Mouse (Mus musculus): ENCODE measurements around the gene Arid4a. TPM values are rescaled to one million over a fixed set of nuclear protein-coding genes. Genes with fewer than 3 reads are reported as not detected.
A peak's percentile ranks its signal among the peaks of the same experiment; 100 is the strongest.

The Arid4a gene
- polyA plus RNA-seq, 1 experiment from 2014 or later, result 32.5 TPM

- Histone ChIP-seq H3K27ac (replicated peaks; ENCODE audit: low read depth, low read length) (no peak overlapping the region), H3K4me1 (ENCODE audit: control insufficient read depth, insufficient read depth, low read length) (peaks cover under 1% of the 10 kb centered on the region; the same call in 1 of the 2 replicates), H3K27me3 (replicated peaks; ENCODE audit: control insufficient read depth, insufficient read depth, low read length) (no peaks in the 10 kb centered on the region), H3K36me3 (ENCODE audit: control insufficient read depth, insufficient read depth, low read length) (peaks cover 87% of the 10 kb centered on the region), H3K4me3 (ENCODE audit: low read depth, low read length) (no peak overlapping the region), H3K4me2 (ENCODE audit: low read depth, low read length) (no peak overlapping the region), H3K9ac (ENCODE audit: low read depth, low read length) (no peak overlapping the region), H3K9me3 (ENCODE audit: control insufficient read depth, low read length) (0 out of 2 replicates have a peak, but pooled peaks cover 6% of the 10 kb centered on the region)
- DNase-seq (ENCODE audit: low spot score), result no peak
- WGBS, result 96% methylated on average over 1 of the region's 1 CpGs
- ATAC-seq (ENCODE audit: low read depth), result no peak
Observed at GRCm38 (mm10) chr12:71042451-71042850, 26.7 kb downstream of the Arid4a start.

- Histone ChIP-seq H3K4me1 (ENCODE audit: control insufficient read depth, insufficient read depth, low read length) (peaks cover 8% of the 10 kb centered on the region; the same call in 1 of the 2 replicates), H3K9ac (ENCODE audit: low read depth, low read length) (no peak overlapping the region), H3K27ac (replicated peaks; ENCODE audit: low read depth, low read length) (no peak overlapping the region), H3K9me3 (ENCODE audit: control insufficient read depth, low read length) (0 out of 2 replicates have a peak, but pooled peaks cover 6% of the 10 kb centered on the region), H3K36me3 (ENCODE audit: control insufficient read depth, insufficient read depth, low read length) (peaks cover 76% of the 10 kb centered on the region), H3K27me3 (replicated peaks; ENCODE audit: control insufficient read depth, insufficient read depth, low read length) (no peaks in the 10 kb centered on the region), H3K4me2 (ENCODE audit: low read depth, low read length) (no peak overlapping the region), H3K4me3 (ENCODE audit: low read depth, low read length) (no peak overlapping the region)
- no peak for ATAC-seq (ENCODE audit: low read depth)
- no peak for DNase-seq (ENCODE audit: low spot score)
- 90% methylated on average over 3 of the region's 3 CpGs for WGBS
Observed at GRCm38 (mm10) chr12:71043571-71043970, 27.8 kb downstream of the Arid4a start.

GRCm38 (mm10) chr12:71044488-71044887, 28.7 kb downstream of the Arid4a start:
- Histone ChIP-seq H3K27ac (replicated peaks; ENCODE audit: low read depth, low read length) (no peak overlapping the region), H3K36me3 (ENCODE audit: control insufficient read depth, insufficient read depth, low read length) (peaks cover 68% of the 10 kb centered on the region), H3K4me3 (ENCODE audit: low read depth, low read length) (no peak overlapping the region), H3K4me2 (ENCODE audit: low read depth, low read length) (no peak overlapping the region), H3K27me3 (replicated peaks; ENCODE audit: control insufficient read depth, insufficient read depth, low read length) (no peaks in the 10 kb centered on the region), H3K9ac (ENCODE audit: low read depth, low read length) (no peak overlapping the region), H3K9me3 (ENCODE audit: control insufficient read depth, low read length) (0 out of 2 replicates have a peak, but pooled peaks cover 6% of the 10 kb centered on the region), H3K4me1 (ENCODE audit: control insufficient read depth, insufficient read depth, low read length) (peaks cover 8% of the 10 kb centered on the region; the same call in 1 of the 2 replicates)
- no peak for DNase-seq (ENCODE audit: low spot score)
- ATAC-seq (ENCODE audit: low read depth), result no peak
- WGBS, result 87% methylated on average over 2 of the region's 2 CpGs

GRCm38 (mm10) chr12:71046501-71046900, 30.7 kb downstream of the Arid4a start:
- WGBS, result 95% methylated on average over 4 of the region's 4 CpGs
- Histone ChIP-seq H3K9me3 (ENCODE audit: control insufficient read depth, low read length) (0 out of 2 replicates have a peak, but pooled peaks cover 6% of the 10 kb centered on the region), H3K36me3 (ENCODE audit: control insufficient read depth, insufficient read depth, low read length) (peaks cover 51% of the 10 kb centered on the region), H3K9ac (ENCODE audit: low read depth, low read length) (no peak overlapping the region), H3K27me3 (replicated peaks; ENCODE audit: control insufficient read depth, insufficient read depth, low read length) (no peaks in the 10 kb centered on the region), H3K4me1 (ENCODE audit: control insufficient read depth, insufficient read depth, low read length) (peaks cover 8% of the 10 kb centered on the region; the same call in 1 of the 2 replicates), H3K27ac (replicated peaks; ENCODE audit: low read depth, low read length) (no peak overlapping the region), H3K4me3 (ENCODE audit: low read depth, low read length) (no peak overlapping the region), H3K4me2 (ENCODE audit: low read depth, low read length) (no peak overlapping the region)
- DNase-seq (ENCODE audit: low spot score) (no peak), ATAC-seq (ENCODE audit: low read depth) (no peak)

- ATAC-seq (ENCODE audit: low read depth) (0 out of 2 replicates have a peak, but pooled peaks have one; percentile 58), DNase-seq (ENCODE audit: low spot score) (no peak)
- WGBS, result 50% methylated on average over 8 of the region's 8 CpGs
- peak overlapping the region; percentile 89 for H3K27ac ChIP-seq (replicated peaks; ENCODE audit: low read depth, low read length)
- peak overlapping the region; percentile 45 for H3K9ac ChIP-seq (ENCODE audit: low read depth, low read length)
- 0 out of 2 replicates have a peak, but pooled peaks cover 6% of the 10 kb centered on the region for H3K9me3 ChIP-seq (ENCODE audit: control insufficient read depth, low read length)
- H3K4me2 ChIP-seq (ENCODE audit: low read depth, low read length), result peak overlapping the region; percentile 52
- peaks cover 42% of the 10 kb centered on the region for H3K36me3 ChIP-seq (ENCODE audit: control insufficient read depth, insufficient read depth, low read length)
- H3K27me3 ChIP-seq (replicated peaks; ENCODE audit: control insufficient read depth, insufficient read depth, low read length), result no peaks in the 10 kb centered on the region
- peaks cover 8% of the 10 kb centered on the region; the same call in 1 of the 2 replicates for H3K4me1 ChIP-seq (ENCODE audit: control insufficient read depth, insufficient read depth, low read length)
- H3K4me3 ChIP-seq (ENCODE audit: low read depth, low read length), result peak overlapping the region; percentile 32
Observed at GRCm38 (mm10) chr12:71047473-71048078, 31.8 kb downstream of the Arid4a start.

- peak overlapping the region; percentile 32 for H3K4me3 ChIP-seq (ENCODE audit: low read depth, low read length)
- H3K4me2 ChIP-seq (ENCODE audit: low read depth, low read length), result peak overlapping the region; percentile 52
- peak; percentile 91 for ATAC-seq (ENCODE audit: low read depth)
- H3K27me3 ChIP-seq (replicated peaks; ENCODE audit: control insufficient read depth, insufficient read depth, low read length), result no peaks in the 10 kb centered on the region
- peaks cover 8% of the 10 kb centered on the region; the same call in 1 of the 2 replicates for H3K4me1 ChIP-seq (ENCODE audit: control insufficient read depth, insufficient read depth, low read length)
- peak; percentile 99 for DNase-seq (ENCODE audit: low spot score)
- H3K27ac ChIP-seq (replicated peaks; ENCODE audit: low read depth, low read length), result peak overlapping the region; percentile 89
- 0 out of 2 replicates have a peak, but pooled peaks cover 6% of the 10 kb centered on the region for H3K9me3 ChIP-seq (ENCODE audit: control insufficient read depth, low read length)
- H3K36me3 ChIP-seq (ENCODE audit: control insufficient read depth, insufficient read depth, low read length), result peaks cover 37% of the 10 kb centered on the region
- 10% methylated on average over 7 of the region's 7 CpGs for WGBS
- H3K9ac ChIP-seq (ENCODE audit: low read depth, low read length), result peak overlapping the region; percentile 45
Observed at GRCm38 (mm10) chr12:71048117-71048516, 32.3 kb downstream of the Arid4a start.

GRCm38 (mm10) chr12:71048561-71048960, 32.8 kb downstream of the Arid4a start:
- no peak for ATAC-seq (ENCODE audit: low read depth)
- peak overlapping the region; percentile 52 for H3K4me2 ChIP-seq (ENCODE audit: low read depth, low read length)
- no peaks in the 10 kb centered on the region for H3K27me3 ChIP-seq (replicated peaks; ENCODE audit: control insufficient read depth, insufficient read depth, low read length)
- 61% methylated on average over 1 of the region's 1 CpGs for WGBS
- H3K4me3 ChIP-seq (ENCODE audit: low read depth, low read length), result peak overlapping the region; percentile 32
- peaks cover 8% of the 10 kb centered on the region; the same call in 1 of the 2 replicates for H3K4me1 ChIP-seq (ENCODE audit: control insufficient read depth, insufficient read depth, low read length)
- H3K9ac ChIP-seq (ENCODE audit: low read depth, low read length), result 0 out of 2 replicates have a peak overlapping the region, but pooled peaks have one; percentile 25
- 0 out of 2 replicates have a peak, but pooled peaks cover 6% of the 10 kb centered on the region for H3K9me3 ChIP-seq (ENCODE audit: control insufficient read depth, low read length)
- peaks cover 33% of the 10 kb centered on the region for H3K36me3 ChIP-seq (ENCODE audit: control insufficient read depth, insufficient read depth, low read length)
- peak overlapping the region; percentile 89; the same call in 1 of the 2 replicates for H3K27ac ChIP-seq (replicated peaks; ENCODE audit: low read depth, low read length)
- DNase-seq (ENCODE audit: low spot score), result no peak

GRCm38 (mm10) chr12:71049596-71050265, 33.9 kb downstream of the Arid4a start:
- no peak for DNase-seq (ENCODE audit: low spot score)
- Histone ChIP-seq H3K9me3 (ENCODE audit: control insufficient read depth, low read length) (0 out of 2 replicates have a peak, but pooled peaks cover 6% of the 10 kb centered on the region), H3K4me1 (ENCODE audit: control insufficient read depth, insufficient read depth, low read length) (peaks cover 8% of the 10 kb centered on the region; the same call in 1 of the 2 replicates), H3K36me3 (ENCODE audit: control insufficient read depth, insufficient read depth, low read length) (peaks cover 24% of the 10 kb centered on the region), H3K9ac (ENCODE audit: low read depth, low read length) (peak overlapping the region; percentile 15; the same call in 1 of the 2 replicates), H3K27me3 (replicated peaks; ENCODE audit: control insufficient read depth, insufficient read depth, low read length) (no peaks in the 10 kb centered on the region), H3K27ac (replicated peaks; ENCODE audit: low read depth, low read length) (no peak overlapping the region), H3K4me3 (ENCODE audit: low read depth, low read length) (no peak overlapping the region), H3K4me2 (ENCODE audit: low read depth, low read length) (peak overlapping the region; percentile 23; the same call in 1 of the 2 replicates)
- WGBS, result 89% methylated on average over 10 of the region's 10 CpGs
- no peak for ATAC-seq (ENCODE audit: low read depth)

All from embryonic facial prominence, embryonic 14.5 days (tissue).